Mouse (Mus musculus): ENCODE results near the gene Hist1h4b. TPM values are rescaled to one million over a fixed set of nuclear protein-coding genes. Genes with fewer than 3 reads are reported as not detected.

The Hist1h4b gene
- polyA plus RNA-seq, 1 experiment: 11.8 TPM

DNA sequence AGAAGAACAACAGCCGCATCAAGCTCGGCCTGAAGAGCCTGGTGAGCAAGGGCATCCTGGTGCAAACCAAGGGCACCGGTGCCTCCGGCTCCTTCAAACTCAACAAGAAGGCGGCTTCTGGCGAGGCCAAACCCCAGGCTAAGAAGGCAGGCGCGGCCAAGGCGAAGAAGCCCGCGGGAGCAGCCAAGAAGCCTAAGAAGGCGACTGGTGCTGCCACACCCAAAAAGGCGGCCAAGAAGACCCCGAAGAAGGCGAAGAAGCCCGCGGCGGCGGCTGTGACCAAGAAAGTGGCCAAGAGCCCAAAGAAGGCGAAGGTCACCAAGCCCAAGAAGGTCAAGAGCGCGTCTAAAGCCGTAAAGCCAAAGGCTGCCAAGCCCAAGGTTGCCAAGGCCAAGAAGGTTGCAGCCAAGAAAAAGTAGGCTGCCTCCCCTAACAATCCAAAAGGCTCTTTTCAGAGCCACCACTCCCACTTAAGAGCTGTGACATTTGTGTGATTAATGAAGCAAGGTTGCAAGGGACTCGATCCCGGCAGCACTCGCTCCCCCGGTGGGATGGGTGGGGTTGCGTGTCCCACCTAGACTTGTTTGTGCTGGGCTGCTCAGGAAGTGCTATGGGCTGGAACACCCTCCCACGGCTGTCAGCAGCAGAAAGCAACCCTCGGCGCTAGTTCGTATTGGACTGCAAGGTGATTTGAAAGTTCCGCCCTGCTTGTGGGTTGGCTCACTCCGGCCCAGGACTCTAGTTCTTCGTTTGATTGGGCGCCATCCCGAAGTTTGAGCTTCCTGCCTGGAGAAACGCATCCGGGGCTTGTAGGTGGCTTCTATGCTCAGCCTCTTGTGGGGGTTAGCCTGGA lies 17.5 kb upstream of the Hist1h4b start:
- TF ChIP-seq GATA1 (IDR thresholded peaks at IDR 0.05; ENCODE audit: low read length): no peak
- peaks cover 45% of the 10 kb centered on the region for H3K4me1 ChIP-seq (ENCODE audit: control insufficient read depth)
- H3K9me3 ChIP-seq (ENCODE audit: control insufficient read depth, low read length): no peaks in the 10 kb centered on the region
- H3K4me3 ChIP-seq (replicated peaks): peak overlapping the region; percentile 71
- no peaks in the 10 kb centered on the region for H3K27me3 ChIP-seq (ENCODE audit: control insufficient read depth)
- H3K36me3 ChIP-seq (ENCODE audit: control insufficient read depth): peaks cover 5% of the 10 kb centered on the region

DNA sequence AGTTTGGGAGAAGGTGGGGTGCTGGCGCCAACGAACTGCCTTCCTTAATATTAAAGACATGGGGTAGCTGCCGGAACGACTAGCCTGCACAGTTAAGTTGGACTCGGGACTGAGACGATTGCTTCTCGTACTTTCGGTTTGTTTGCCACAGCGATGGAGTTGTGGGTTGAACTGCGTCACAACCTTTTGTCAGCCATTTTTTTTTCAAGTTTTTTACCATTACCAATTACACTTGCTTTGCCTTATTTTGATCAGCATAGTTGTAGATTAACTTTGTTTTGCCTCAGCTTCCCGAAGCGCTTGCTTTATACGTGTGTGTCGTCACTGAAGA lies 16.9 kb upstream of the Hist1h4b start:
- Histone ChIP-seq H3K4me1 (ENCODE audit: control insufficient read depth) (peaks cover 45% of the 10 kb centered on the region), H3K36me3 (ENCODE audit: control insufficient read depth) (peaks cover 5% of the 10 kb centered on the region), H3K4me3 (replicated peaks) (peak overlapping the region; percentile 71), H3K9me3 (ENCODE audit: control insufficient read depth, low read length) (no peaks in the 10 kb centered on the region), H3K27me3 (ENCODE audit: control insufficient read depth) (no peaks in the 10 kb centered on the region)
- TF ChIP-seq TAL1 (IDR thresholded peaks at IDR 0.05; ENCODE audit: low read length) (no peak), GATA1 (IDR thresholded peaks at IDR 0.05; ENCODE audit: low read length) (no peak)

DNA sequence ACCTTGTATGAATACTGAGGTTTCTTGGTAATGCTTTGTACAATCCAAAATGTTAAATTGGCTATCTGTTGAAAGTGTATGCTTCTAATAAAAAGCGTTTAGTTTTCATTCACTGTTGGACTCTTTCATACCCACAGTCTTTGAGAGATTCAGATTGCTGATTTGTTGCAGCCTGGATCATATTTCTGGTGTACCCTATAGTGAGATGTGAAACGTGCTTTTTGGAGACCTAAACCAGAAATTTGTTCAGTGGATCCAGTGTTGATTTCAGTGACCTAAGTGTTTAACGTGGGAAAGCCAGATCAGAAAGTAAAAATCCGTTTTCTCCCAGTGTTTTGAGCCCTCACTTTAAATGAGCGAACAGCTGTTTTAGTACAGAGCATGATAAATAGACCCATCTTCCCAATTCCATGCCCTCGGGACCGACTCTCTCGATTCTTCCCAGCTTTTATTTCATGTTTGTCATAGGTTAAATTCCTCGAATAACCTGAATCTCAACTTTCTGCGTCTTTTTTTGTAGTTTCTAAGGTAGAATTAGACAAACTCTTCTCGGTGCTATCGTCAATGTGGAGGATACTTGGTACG lies 16.5 kb upstream of the Hist1h4b start:
- no peaks in the 10 kb centered on the region for H3K9me3 ChIP-seq (ENCODE audit: control insufficient read depth, low read length)
- no peak for TF ChIP-seq GATA1 (IDR thresholded peaks at IDR 0.05; ENCODE audit: low read length)
- TF ChIP-seq TAL1 (IDR thresholded peaks at IDR 0.05; ENCODE audit: low read length): no peak
- H3K4me3 ChIP-seq (replicated peaks): peak overlapping the region; percentile 71
- H3K27me3 ChIP-seq (ENCODE audit: control insufficient read depth): no peaks in the 10 kb centered on the region
- peaks cover 5% of the 10 kb centered on the region for H3K36me3 ChIP-seq (ENCODE audit: control insufficient read depth)
- H3K4me1 ChIP-seq (ENCODE audit: control insufficient read depth): peaks cover 45% of the 10 kb centered on the region

DNA sequence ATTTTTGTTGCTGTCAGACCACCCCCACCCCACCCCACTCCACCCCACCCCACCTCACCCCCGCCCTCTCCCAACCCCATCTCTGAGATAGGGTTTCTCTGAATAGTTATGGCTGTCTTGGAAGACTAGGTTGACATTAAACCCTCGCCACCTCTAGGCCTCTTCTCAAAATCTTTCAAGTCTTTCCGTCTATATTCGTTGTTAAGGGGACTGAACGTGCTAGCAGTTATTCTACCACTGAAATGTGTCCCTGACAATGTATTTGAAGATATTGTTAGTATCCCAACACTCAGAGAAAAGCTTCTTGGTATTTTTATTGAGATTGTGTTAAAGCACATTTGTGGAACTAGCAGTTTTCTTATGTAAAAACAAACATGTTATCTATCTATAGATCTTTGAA lies 15.9 kb upstream of the Hist1h4b start:
- TF ChIP-seq GATA1 (IDR thresholded peaks at IDR 0.05; ENCODE audit: low read length) (no peak), TAL1 (IDR thresholded peaks at IDR 0.05; ENCODE audit: low read length) (no peak)
- Histone ChIP-seq H3K4me3 (replicated peaks) (peak overlapping the region; percentile 71), H3K36me3 (ENCODE audit: control insufficient read depth) (peaks cover 5% of the 10 kb centered on the region), H3K9me3 (ENCODE audit: control insufficient read depth, low read length) (no peaks in the 10 kb centered on the region), H3K4me1 (ENCODE audit: control insufficient read depth) (peaks cover 47% of the 10 kb centered on the region), H3K27me3 (ENCODE audit: control insufficient read depth) (no peaks in the 10 kb centered on the region)

DNA sequence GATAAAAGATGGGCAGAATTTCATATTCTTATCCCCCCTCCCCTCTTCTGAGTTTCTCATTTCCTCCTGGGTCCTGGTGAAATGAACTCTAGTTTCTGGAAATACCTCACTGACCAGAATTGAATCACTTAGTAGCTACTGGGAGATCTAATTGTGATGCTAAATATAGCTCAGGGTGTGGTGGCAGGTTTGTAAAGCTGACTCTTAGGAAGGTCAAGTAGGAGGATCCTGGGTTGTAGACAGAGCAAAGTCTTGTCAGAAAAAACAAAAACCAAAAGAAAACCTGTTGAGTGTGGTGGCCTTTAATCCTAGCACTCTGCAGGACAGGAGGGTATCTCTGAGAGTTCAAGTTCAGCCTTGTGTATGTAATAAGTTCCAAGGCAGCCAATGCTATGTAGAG lies 14.8 kb upstream of the Hist1h4b start:
- Histone ChIP-seq H3K36me3 (ENCODE audit: control insufficient read depth) (peaks cover 5% of the 10 kb centered on the region), H3K27me3 (ENCODE audit: control insufficient read depth) (no peaks in the 10 kb centered on the region), H3K9me3 (ENCODE audit: control insufficient read depth, low read length) (no peaks in the 10 kb centered on the region), H3K4me3 (replicated peaks) (peak overlapping the region; percentile 71), H3K4me1 (ENCODE audit: control insufficient read depth) (peaks cover 50% of the 10 kb centered on the region)
- TF ChIP-seq GATA1 (IDR thresholded peaks at IDR 0.05; ENCODE audit: low read length) (no peak), TAL1 (IDR thresholded peaks at IDR 0.05; ENCODE audit: low read length) (no peak)

DNA sequence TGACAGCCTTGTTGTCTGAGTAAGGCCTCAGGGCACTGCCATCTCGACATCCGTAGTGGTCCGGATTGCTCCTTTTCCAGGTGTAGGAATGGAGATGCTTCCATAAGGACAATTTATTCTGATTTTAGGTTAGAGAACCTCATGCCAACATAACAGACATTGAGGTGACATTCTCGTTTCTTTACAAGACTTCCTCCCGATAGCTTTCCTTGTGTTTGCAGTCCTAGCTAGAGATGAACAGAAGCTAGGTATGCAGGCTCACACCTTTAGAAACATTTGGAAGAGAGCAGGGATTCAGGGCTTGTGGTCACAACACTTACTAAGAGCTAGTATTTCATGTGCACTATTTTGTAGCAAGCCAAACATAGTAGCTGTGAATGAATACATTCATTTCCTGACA lies 13.6 kb upstream of the Hist1h4b start:
- Histone ChIP-seq H3K4me3 (replicated peaks) (peak overlapping the region; percentile 68), H3K27me3 (ENCODE audit: control insufficient read depth) (no peaks in the 10 kb centered on the region), H3K9me3 (ENCODE audit: control insufficient read depth, low read length) (no peaks in the 10 kb centered on the region), H3K4me1 (ENCODE audit: control insufficient read depth) (peaks cover 50% of the 10 kb centered on the region), H3K36me3 (ENCODE audit: control insufficient read depth) (peaks cover 5% of the 10 kb centered on the region)
- no peak for TF ChIP-seq TAL1 (IDR thresholded peaks at IDR 0.05; ENCODE audit: low read length)
- TF ChIP-seq GATA1 (IDR thresholded peaks at IDR 0.05; ENCODE audit: low read length): no peak

DNA sequence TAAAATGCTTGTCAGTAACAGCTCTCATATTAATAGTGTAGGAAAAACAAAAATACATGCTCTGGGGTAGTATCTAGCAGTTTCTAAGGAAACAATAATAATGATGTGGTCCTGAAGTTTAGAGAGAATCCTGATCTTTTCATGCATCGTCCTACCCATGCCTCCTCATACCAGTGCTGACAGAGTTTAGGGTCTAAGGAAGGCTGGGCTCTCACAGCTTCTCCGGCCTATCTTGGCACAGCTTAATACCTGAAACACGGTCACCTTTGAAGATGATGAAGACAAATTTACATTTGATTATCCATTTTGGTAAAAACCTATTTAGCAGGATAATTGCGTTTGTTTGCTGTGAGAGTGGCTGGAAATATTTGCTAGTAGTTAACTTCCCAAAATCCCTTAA lies 12.8 kb upstream of the Hist1h4b start:
- Histone ChIP-seq H3K4me1 (ENCODE audit: control insufficient read depth) (peaks cover 57% of the 10 kb centered on the region), H3K9me3 (ENCODE audit: control insufficient read depth, low read length) (no peaks in the 10 kb centered on the region), H3K27me3 (ENCODE audit: control insufficient read depth) (no peaks in the 10 kb centered on the region), H3K36me3 (ENCODE audit: control insufficient read depth) (peaks cover 5% of the 10 kb centered on the region), H3K4me3 (replicated peaks) (peak overlapping the region; percentile 68)
- TF ChIP-seq GATA1 (IDR thresholded peaks at IDR 0.05; ENCODE audit: low read length) (no peak), TAL1 (IDR thresholded peaks at IDR 0.05; ENCODE audit: low read length) (no peak)

DNA sequence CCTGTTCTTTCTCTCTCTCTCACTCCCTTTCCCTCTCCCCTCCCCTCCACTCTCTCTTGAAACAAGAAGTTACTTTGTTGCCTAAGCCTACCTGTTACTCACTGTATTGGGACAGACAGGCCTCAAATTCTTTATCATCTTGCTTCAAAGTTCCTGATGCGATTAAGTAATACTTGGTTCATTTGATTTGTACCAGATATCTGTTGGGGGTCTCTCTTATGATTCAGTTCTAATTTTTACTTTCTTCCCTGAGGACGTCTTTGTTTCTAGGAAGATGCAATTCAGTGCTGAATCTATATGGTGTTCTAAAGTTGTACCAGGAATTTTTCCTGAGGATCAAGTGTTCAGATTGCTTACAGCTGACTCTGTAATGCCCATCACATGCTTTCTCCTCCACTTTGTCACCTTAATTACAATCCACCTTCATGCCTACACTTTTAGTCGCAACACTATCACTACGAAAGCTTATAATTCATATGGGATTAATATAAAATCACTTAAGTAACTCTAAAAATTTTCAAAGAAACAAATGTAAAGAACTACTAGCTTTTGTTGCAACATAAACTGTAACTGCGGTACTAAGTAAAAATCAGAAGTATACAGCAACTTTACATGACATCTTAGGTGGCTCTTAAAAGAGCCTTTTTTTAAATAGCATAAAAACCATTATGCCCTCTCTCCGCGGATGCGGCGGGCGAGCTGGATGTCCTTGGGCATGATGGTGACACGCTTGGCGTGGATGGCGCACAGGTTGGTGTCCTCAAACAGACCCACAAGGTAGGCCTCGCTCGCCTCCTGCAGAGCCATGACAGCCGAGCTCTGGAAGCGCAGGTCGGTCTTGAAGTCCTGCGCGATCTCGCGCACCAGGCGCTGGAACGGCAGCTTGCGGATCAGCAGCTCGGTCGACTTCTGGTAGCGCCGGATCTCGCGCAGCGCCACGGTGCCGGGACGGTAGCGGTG lies 12.1 kb upstream of the Hist1h4b start:
- H3K9me3 ChIP-seq (ENCODE audit: control insufficient read depth, low read length): no peaks in the 10 kb centered on the region
- TF ChIP-seq TAL1 (IDR thresholded peaks at IDR 0.05; ENCODE audit: low read length): no peak
- TF ChIP-seq GATA1 (IDR thresholded peaks at IDR 0.05; ENCODE audit: low read length): no peak
- peaks cover 6% of the 10 kb centered on the region for H3K36me3 ChIP-seq (ENCODE audit: control insufficient read depth)
- H3K4me3 ChIP-seq (replicated peaks): peak overlapping the region; percentile 79
- H3K4me1 ChIP-seq (ENCODE audit: control insufficient read depth): peaks cover 65% of the 10 kb centered on the region
- H3K27me3 ChIP-seq (ENCODE audit: control insufficient read depth): no peaks in the 10 kb centered on the region

All from erythroblast, embryonic 14.5 days (primary cell).